Mouse (Mus musculus): Measurements from ENCODE around the gene Zfp13.
"Not testable (repeated sequence)": the region's sequence is repeated elsewhere in the genome, so short reads cannot be mapped to it uniquely, and the experiment has no call there.

- TF ChIP-seq POLR2A (IDR thresholded peaks at IDR 0.05; ENCODE audit: low read depth, low read length); CTCF (IDR thresholded peaks at IDR 0.05; ENCODE audit: extremely low read depth, insufficient read depth, insufficient read length, insufficient replicate concordance): not testable (repeated sequence)
These were observed 67.9 kb downstream of the Zfp13 start for GRCm38 (mm10) chr17:23531408-23531807.

Data from spleen, adult 2 months (tissue).